ENCODE assay signal across 8 mouse cellular contexts in the genomic region with DNA sequence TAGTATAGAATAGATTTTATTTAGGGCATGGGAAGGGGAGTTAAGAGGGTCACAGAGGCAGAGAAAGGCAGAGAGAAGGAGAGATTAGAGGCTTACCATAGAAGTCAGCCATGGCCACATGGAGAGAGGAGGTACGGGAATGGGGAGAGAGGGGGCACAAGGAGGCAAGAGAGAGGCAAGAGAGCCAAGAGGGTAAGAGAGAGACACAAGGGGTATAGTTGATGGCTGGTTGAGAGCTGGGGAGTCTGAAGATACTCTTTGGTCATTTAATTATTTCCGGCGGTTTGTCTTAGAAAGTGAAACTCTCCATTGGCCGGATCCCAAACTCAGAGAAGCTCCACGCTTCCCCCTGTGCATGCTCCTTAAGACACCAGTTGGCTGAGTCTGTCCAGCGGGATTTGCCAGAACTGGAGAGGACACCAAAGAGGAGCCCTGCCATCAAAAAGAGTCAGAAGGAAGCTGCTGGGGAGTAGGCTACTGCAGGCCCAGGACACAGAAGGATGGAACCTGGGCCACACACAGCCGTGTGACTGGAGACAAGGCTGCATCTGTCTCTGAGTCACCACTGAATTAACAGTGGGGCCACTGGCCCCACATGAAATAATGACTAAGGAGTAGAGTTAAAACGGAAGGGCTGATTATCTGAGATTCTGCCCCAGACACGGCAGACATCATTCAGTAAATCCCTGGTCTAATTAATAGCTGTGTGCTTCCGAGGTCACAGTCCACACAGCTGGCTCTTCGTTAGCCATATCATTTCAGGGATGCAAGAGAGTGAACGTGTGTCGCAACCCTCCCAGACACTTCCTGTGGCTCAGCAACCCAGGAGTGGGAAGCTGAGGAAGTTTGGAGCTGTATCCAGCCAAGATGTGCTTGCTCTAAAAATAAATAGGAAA. TPM values are rescaled to one million over a fixed set of nuclear protein-coding genes. Genes with fewer than 3 reads are reported as not detected.
DNase-seq lines count a peak whose midpoint lies in the region; ATAC-seq and TF ChIP-seq lines count a peak whose summit lies in the region.

No protein-coding gene starts in this region.

- 57% methylated on average over 13 of the region's 13 CpGs for WGBS in hindbrain, embryonic 15.5 days
- WGBS in hindbrain, embryonic 12.5 days, result 69% methylated on average over 13 of the region's 13 CpGs
- 31% methylated on average over 13 of the region's 13 CpGs for WGBS in forebrain, embryonic 14.5 days
- WGBS in midbrain, postnatal 0 days, result 46% methylated on average over 13 of the region's 13 CpGs

- 0 out of 2 replicates have a peak overlapping the region, but pooled peaks have one; percentile 6 for H3K4me2 ChIP-seq in hindbrain, embryonic 15.5 days
- H3K4me2 ChIP-seq in hindbrain, embryonic 12.5 days (replicated peaks), result no peak overlapping the region
- no peak overlapping the region for H3K4me2 ChIP-seq in forebrain, embryonic 14.5 days (ENCODE audit: low read length)
- H3K4me2 ChIP-seq in midbrain, postnatal 0 days (ENCODE audit: low read depth, low read length, poor library complexity, severe bottlenecking), result no peak overlapping the region

- no peak for TF ChIP-seq CTCF in midbrain, postnatal 0 days (IDR thresholded peaks at IDR 0.05)

- H3K36me3 ChIP-seq in hindbrain, embryonic 15.5 days, result no peaks in the 10 kb centered on the region
- no peaks in the 10 kb centered on the region for H3K36me3 ChIP-seq in hindbrain, embryonic 12.5 days
- no peaks in the 10 kb centered on the region for H3K36me3 ChIP-seq in forebrain, embryonic 14.5 days (ENCODE audit: control insufficient read depth, insufficient read depth, low read length)
- no peaks in the 10 kb centered on the region for H3K36me3 ChIP-seq in midbrain, postnatal 0 days (ENCODE audit: insufficient read depth, low read length)

- H3K27ac ChIP-seq in hindbrain, embryonic 15.5 days (replicated peaks), result peak overlapping the region; percentile 2; the same call in 1 of the 2 replicates
- H3K27ac ChIP-seq in hindbrain, embryonic 12.5 days, result no peak overlapping the region
- no peak overlapping the region for H3K27ac ChIP-seq in forebrain, embryonic 14.5 days (ENCODE audit: low read depth, low read length)
- no peak overlapping the region for H3K27ac ChIP-seq in midbrain, postnatal 0 days (ENCODE audit: low read depth, low read length)

- peak; percentile 36 for DNase-seq in forebrain, embryonic 14.5 days (ENCODE audit: low spot score)
- peak; percentile 34 for DNase-seq in kidney, adult 9 months
- peak; percentile 40 for DNase-seq in midbrain, postnatal 0 days (ENCODE audit: low spot score)
- DNase-seq in ovary, postnatal 36 days (ENCODE audit: low spot score), result no peak
- DNase-seq in cerebellum, adult 9-10 months, result no peak
- no peak for DNase-seq in left cerebral cortex, postnatal 10 days (ENCODE audit: extremely low spot score in 1 of 2, low spot score in 2 of 2)

- intact Hi-C loops in left cerebral cortex, postnatal 10 days (cut with DNase I), result no loop called here

- H3K9me3 ChIP-seq in hindbrain, embryonic 15.5 days, result no peaks in the 10 kb centered on the region
- H3K9me3 ChIP-seq in hindbrain, embryonic 12.5 days (replicated peaks), result no peaks in the 10 kb centered on the region
- no peaks in the 10 kb centered on the region for H3K9me3 ChIP-seq in forebrain, embryonic 14.5 days (replicated peaks; ENCODE audit: control insufficient read depth, low read length)
- no peaks in the 10 kb centered on the region for H3K9me3 ChIP-seq in midbrain, postnatal 0 days (ENCODE audit: low read length)

- no peak for ATAC-seq in hindbrain, embryonic 15.5 days (ENCODE audit: low FRiP score, low read depth)
- no peak for ATAC-seq in hindbrain, embryonic 12.5 days (ENCODE audit: low FRiP score)
- 0 out of 2 replicates have a peak, but pooled peaks have one; percentile 44 for ATAC-seq in forebrain, embryonic 14.5 days
- ATAC-seq in midbrain, postnatal 0 days (ENCODE audit: low FRiP score), result no peak; the same call in 1 of the 2 replicates

- H3K4me3 ChIP-seq in hindbrain, embryonic 15.5 days, result no peak overlapping the region
- H3K4me3 ChIP-seq in hindbrain, embryonic 12.5 days, result no peak overlapping the region
- H3K4me3 ChIP-seq in forebrain, embryonic 14.5 days (ENCODE audit: low read depth, low read length), result no peak overlapping the region
- H3K4me3 ChIP-seq in midbrain, postnatal 0 days (ENCODE audit: low read depth, low read length), result no peak overlapping the region

- H3K9ac ChIP-seq in hindbrain, embryonic 15.5 days, result no peak overlapping the region
- no peak overlapping the region for H3K9ac ChIP-seq in hindbrain, embryonic 12.5 days
- H3K9ac ChIP-seq in forebrain, embryonic 14.5 days (ENCODE audit: low read length), result no peak overlapping the region
- no peak overlapping the region for H3K9ac ChIP-seq in midbrain, postnatal 0 days (replicated peaks; ENCODE audit: low read length, poor library complexity, severe bottlenecking)

- peaks cover 23% of the 10 kb centered on the region for H3K4me1 ChIP-seq in hindbrain, embryonic 15.5 days (replicated peaks)
- peaks cover 14% of the 10 kb centered on the region for H3K4me1 ChIP-seq in hindbrain, embryonic 12.5 days
- H3K4me1 ChIP-seq in forebrain, embryonic 14.5 days (ENCODE audit: control insufficient read depth, insufficient read depth, low read length), result peaks cover 22% of the 10 kb centered on the region
- H3K4me1 ChIP-seq in midbrain, postnatal 0 days (ENCODE audit: insufficient read depth, low read length), result peaks cover 3% of the 10 kb centered on the region; the same call in 1 of the 2 replicates

- no peaks in the 10 kb centered on the region for H3K27me3 ChIP-seq in hindbrain, embryonic 15.5 days
- no peaks in the 10 kb centered on the region for H3K27me3 ChIP-seq in hindbrain, embryonic 12.5 days
- H3K27me3 ChIP-seq in forebrain, embryonic 14.5 days (replicated peaks; ENCODE audit: control insufficient read depth, insufficient read depth, low read length), result no peaks in the 10 kb centered on the region
- H3K27me3 ChIP-seq in midbrain, postnatal 0 days (ENCODE audit: insufficient read depth, low read length), result no peaks in the 10 kb centered on the region

RNA-seq across cellular contexts. Expression of a gene that starts 24.2 kb away (rescaled TPM):
- polyA plus RNA-seq in hindbrain, embryonic 15.5 days (2015; fragmentation: Nextera tagmentation; extraction: Ambion mirVana), result 0.13 and 0.30 TPM in 2 replicates
- 0.18 TPM in 2 replicates for polyA plus RNA-seq in hindbrain, embryonic 12.5 days (2016; fragmentation: Nextera tagmentation; extraction: Ambion mirVana)
- polyA plus RNA-seq in forebrain, embryonic 14.5 days (2014; fragmentation: Nextera tagmentation; extraction: Ambion mirVana), result 0.28 TPM in 1 of 2 replicates, not detected in the other
- total RNA-seq in midbrain, postnatal 0 days (2014; rRNA removed), result 0.19 and 0.38 TPM in 2 replicates
- polyA plus RNA-seq in midbrain, postnatal 0 days (2015; fragmentation: Nextera tagmentation; extraction: Ambion mirVana), result 0.26 and 0.45 TPM in 2 replicates
- total RNA-seq in left cerebral cortex, postnatal 10 days (2021), result 1 to 10 TPM in 1 of 2 experiments, under 1 TPM in 1; 0.97 to 1.2 TPM

Comparison
In these comparisons a context has a peak if more than half of its experiments do, and no peak if none do; other contexts are left out.
1. DNase-seq: peak in forebrain, embryonic 14.5 days (single experiment), kidney, adult 9 months (single experiment) and midbrain, postnatal 0 days (single experiment); none in ovary, postnatal 36 days (single experiment), cerebellum, adult 9-10 months (single experiment) and left cerebral cortex, postnatal 10 days (0 of 2).